Mouse (Mus musculus): ENCODE results near the gene Hcn4.

Hcn4 gene

DNA sequence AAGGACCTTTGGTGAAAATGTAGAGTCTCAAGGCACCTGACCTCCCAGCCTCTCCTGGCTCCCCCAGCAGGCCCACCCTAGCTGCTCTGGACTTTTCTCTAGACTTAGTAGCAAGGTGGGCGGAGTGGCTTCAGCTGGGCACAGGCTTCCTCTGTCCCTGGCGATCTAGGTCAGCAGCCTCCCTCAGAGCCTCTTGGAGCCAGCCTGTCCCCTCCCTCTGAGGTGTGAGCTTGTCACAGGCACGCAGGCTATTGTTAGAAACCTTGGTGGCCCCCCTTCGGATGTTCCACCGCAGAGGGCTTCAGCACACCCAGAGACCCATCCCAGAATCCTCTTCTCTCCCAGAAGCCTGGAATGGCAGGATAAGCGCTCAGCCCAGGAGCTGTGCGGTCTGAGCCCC, 24.5 kb downstream of the Hcn4 start:
- no peak for DNase-seq (ENCODE audit: low read depth, low spot score)

DNA sequence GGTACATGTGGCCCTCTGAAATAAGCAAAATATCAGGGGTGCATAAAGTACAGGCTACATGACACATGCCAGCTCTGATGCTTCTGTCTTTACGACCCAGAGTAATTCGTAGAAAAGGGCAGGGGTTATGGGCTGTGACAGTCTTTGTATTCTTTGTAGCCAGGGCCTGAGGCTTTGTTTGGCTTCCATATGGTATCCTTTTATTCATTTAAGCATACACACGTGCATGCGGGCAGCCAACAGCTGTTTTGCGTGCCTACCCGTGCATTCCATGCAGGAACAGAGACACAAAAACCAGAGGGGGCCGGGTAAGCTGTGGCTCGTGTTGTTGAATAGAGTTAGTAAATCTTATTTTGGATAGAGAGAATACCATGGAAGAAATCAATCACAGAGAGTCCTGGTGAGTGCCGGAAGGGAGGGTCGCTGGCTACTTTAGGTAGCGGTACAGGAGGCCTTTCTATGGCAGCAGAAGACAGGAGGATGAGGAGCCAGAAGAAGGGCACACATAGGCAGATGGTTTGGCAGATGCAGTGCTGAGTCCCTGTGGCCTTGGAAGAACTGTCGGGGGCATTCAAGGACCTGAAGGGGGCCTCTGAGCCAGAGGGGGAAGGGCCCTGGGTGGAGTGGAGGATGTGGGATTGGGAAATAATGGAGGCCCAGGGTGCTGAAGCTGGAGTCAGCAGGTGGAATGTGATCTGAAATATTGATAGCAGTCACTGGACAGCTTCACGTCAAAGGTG, 26.5 kb downstream of the Hcn4 start:
- DNase-seq (ENCODE audit: low read depth, low spot score): no peak

DNA sequence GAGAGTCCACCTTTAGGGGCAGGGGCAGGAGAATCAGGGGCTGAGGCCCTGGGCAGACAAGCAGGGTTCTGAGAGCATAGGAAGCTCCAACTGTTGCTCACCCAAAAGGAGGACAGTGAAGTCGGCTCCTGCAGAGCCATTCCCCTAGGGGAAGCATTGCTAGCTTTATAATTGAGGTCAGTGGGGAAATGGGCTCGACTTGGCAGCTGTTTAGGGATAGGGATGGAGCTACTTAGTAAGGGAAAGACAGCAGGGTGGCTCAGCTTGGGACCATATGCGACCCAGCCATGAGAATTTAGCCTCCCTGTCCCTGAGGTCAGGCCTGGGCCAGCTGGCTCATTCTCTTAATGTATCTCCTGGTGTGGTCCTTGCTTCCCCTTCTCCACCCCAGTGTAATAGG, 31.7 kb downstream of the Hcn4 start:
- no peak for DNase-seq (ENCODE audit: low read depth, low spot score)

DNA sequence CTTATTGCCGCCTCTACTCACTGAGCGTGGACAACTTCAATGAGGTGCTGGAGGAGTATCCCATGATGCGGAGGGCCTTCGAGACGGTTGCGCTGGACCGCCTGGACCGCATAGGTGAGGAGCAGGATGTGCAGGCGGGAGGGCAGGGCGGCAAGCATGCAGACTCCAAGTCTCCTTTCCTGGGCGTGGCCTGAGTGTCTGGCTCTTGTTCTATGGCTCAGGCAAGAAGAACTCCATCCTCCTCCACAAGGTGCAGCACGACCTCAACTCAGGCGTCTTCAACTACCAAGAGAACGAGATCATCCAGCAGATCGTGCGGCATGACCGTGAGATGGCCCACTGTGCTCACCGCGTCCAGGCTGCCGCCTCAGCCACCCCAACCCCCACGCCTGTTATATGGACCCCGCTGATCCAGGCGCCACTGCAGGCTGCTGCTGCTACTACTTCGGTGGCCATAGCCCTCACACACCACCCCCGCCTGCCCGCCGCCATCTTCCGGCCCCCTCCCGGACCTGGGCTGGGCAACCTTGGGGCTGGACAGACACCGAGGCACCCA, 35.9 kb downstream of the Hcn4 start:
- no peak for DNase-seq (ENCODE audit: low read depth, low spot score)

DNA sequence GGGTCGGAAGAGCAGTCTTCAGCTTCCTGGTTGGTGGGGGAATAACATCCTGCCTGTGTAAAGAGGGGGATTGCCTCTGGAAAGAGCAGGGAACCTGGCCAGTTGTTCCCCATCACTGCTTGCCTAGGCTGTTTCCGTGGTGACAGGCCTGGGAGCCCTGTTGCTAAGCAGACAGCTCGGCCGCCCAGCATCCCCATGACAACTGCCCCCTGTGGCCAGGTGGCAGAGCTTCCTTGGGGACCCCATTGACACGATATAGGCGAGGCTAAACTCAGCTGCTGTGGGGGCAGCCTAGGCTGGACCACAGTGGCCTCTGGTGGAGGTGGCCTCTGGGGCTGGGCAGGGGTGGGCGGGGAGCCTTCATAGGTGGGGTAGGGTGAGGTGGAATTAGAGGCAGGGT, 40.6 kb downstream of the Hcn4 start:
- DNase-seq (ENCODE audit: low read depth, low spot score): no peak

DNA sequence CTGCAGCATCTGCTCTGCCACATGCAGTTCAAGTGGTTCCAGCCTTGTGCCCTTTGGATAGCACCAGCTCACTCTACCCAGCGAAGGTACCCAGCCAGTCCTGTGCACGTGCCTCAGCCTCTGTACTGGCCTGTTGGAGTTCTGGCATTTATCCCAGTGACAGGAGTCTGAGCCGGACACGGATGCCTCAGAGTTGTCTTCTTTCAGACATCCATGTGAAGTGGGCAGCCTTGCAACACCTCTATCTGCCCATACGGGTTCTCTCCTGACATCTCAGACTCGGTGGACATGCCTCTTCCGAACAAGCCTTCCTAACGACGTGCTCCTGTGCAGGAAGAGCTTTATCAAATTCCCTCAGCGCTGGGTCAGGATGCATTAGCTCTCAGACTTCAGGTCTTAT, 47.9 kb downstream of the Hcn4 start:
- DNase-seq (ENCODE audit: low read depth, low spot score): no peak

DNA sequence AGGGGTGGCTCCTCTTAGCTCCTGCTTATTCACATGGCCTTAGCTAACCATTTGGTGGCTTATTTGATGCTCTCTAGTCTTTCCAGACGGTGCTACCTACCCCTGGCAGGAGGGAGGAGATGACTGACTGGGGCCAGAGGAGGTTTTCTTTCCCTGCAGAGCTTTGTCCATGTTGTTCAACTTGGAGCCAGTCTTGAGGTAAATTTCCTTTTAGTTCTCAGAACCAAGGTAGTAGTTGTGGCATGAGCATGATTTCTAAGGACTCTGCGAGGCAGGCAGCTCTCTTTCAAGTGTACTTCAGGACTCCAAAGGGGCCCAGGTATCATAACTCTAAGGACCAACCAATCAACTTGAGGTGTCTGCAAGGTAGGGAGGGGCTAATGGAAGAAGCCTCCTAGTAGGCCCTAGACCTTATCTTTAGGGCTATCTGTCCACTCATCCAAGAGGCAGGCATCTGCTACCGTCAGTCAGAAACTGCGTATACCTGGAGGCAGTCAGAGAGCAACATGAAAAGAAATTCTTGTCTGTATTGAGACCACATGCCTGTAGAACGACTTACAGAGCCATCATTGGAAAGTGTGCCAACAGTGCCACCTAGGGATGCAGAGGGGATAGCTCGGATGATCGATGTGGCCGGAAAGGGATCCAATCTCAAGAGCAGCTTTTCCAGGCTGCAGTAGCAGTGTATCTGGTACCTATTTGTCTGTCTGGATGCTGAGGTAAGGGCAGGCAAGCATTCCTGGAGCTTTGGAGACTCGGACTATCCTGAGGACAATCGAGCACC, 50.5 kb downstream of the Hcn4 start:
- DNase-seq (ENCODE audit: low read depth, low spot score): peak; percentile 76

DNA sequence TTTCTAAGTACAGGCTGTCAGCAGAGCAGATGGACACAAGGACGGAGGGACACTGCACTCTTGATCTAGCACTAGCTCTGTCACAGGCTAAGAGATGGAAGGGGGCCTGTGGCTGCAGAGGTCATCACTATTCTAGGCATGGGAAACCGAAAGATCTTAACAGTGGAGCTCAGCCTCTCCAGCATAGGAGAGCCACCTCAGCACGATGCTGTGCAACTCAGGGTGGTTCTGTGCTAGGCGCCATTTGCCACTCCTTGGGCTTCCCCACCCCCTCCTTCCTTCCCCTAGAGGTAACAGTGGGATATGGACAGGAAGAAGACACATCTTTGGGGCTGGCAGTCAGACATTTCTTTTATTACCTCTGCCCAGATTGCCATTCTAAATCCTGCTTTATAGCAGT, 51.1 kb downstream of the Hcn4 start:
- no peak for DNase-seq (ENCODE audit: low read depth, low spot score)

DNA sequence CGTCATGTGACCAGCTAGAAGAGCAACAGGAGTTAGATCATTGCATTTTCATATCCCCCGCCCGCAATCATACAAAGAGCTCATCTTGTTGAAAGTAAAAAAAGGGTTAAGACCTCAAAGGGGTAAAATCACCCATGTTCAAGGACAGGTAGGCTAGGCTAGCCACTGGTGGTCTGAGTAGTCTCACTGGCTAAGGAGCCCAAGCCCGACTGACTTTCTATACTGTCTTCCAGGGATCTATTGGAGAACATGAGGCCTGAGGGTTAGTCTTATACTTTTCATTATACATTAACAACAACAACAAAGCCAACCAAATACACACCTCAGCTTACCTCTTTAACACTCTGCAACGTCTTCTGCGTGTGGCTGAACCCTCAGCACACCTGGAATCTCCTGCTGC, 52.2 kb downstream of the Hcn4 start:
- DNase-seq (ENCODE audit: low read depth, low spot score): no peak

DNA sequence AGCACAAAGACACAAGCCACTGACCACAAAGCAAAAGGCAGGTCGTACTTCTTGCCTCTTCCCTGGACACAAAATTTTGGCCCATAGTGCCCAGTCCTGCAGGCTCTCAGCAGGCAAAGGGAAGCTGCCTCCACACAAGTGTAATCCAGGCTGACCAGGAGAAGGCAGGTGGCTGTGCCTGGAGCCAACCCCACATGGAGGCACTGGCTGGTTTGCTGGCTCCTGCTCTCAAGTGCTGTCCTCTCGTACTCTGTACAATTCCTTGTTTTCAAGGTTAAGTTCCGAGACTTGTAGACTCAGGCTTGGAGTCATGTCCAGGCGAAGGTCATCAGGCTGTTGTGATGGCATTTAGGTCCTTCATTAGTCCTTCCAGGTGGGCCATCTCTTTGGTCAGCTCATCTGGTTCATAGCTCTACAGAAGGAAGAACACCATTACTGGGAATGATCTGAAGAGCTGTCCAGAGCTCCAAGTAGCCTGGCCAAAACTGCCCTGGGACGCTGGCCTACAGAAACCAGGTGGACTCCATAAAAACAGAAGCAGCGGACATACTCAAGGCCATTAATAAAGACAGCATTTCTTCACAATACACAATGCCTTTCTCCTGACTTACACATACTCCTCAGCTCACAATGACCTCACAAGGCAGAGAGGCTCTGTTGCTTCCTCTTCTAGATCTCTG, 53.9 kb downstream of the Hcn4 start:
- DNase-seq (ENCODE audit: low read depth, low spot score): no peak

DNA sequence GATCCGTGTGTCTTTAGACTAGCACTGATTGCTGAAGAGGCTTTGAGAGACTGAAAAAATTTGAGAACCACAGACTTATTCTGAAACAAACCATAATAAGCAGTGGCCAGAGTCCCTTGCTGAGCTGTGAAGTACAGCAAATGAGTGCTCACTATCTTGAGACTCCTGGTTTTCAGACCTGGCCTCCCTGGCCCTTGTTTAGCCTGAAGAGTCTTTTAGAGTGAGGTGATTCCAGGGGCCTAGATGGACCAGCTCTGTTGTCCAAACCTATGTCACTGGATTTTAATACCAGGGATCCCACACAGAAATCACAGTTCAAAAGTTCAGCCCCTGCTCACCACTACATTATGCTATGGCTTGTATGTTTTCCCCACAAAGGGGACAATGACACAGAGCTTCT, 56.6 kb downstream of the Hcn4 start:
- no peak for DNase-seq (ENCODE audit: low read depth, low spot score)

DNA sequence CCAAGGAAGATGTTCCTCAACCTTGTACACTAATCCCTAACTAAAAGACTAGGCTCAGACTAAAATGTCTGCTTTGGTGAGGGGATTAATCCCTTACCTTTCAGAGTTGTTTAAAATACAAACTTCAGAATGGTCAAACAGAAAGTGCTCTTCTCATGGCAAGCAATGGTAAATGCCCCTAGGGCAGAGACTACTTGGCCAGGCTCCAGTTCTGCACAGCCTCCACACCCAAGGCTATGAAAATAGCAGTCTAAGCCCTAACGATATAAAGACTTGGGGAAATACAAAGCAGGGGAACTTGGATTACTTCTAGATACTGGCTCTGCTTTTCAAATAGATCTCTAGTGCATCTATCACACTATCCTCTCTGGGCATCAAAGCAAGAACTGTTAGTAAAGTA, 59.5 kb downstream of the Hcn4 start:
- peak; percentile 44 for DNase-seq (ENCODE audit: low read depth, low spot score)

DNA sequence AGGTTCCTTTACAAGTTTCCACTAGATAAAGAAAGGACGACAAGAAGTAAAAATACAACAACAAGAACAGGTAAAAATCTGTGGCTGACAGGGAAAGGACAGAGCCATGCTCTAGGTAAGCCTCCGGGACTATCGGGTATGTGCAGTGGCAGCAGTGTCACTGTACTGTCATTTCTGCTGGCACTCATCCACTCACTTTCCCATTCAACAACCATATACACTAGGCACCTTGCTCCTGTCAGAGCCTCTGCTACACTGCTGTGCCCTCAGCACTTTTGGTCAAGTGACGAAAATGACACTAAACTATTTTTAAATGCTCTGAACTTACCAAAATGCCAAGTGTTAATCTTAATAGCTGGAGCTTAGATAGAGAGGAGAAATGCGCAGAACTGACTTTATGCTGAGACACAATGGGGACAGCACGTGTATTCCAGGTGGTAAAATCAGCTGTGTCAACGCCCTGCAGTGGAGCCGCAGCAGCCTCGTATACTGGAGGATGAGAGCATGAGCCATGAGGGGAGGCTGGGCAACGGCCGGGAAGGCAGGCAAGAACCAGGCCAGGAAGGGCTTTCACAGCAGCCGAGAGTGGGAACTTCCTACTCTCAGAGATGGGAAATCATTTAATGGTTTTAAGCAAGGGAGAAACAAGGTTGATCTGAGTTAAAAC, 66.7 kb downstream of the Hcn4 start:
- DNase-seq (ENCODE audit: low read depth, low spot score): no peak

DNA sequence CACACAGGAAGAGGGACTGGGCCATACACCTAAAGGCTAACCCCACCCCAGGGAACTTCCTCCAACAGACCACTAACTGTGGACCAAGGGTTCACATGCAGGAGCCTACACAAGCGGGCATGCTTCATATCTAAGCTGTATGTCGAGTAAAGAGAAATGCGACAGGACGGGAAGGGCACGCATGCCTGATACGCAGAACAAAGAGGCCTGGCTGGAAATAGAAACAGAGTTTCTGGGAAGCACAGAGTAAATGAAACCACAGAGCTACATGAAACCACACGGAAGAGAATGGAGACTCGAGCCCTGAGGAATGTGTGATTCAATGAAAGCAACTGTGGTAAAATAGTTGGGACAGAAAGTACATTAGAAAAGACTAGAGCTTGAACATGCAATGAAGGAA, 67.7 kb downstream of the Hcn4 start:
- no peak for DNase-seq (ENCODE audit: low read depth, low spot score)

DNA sequence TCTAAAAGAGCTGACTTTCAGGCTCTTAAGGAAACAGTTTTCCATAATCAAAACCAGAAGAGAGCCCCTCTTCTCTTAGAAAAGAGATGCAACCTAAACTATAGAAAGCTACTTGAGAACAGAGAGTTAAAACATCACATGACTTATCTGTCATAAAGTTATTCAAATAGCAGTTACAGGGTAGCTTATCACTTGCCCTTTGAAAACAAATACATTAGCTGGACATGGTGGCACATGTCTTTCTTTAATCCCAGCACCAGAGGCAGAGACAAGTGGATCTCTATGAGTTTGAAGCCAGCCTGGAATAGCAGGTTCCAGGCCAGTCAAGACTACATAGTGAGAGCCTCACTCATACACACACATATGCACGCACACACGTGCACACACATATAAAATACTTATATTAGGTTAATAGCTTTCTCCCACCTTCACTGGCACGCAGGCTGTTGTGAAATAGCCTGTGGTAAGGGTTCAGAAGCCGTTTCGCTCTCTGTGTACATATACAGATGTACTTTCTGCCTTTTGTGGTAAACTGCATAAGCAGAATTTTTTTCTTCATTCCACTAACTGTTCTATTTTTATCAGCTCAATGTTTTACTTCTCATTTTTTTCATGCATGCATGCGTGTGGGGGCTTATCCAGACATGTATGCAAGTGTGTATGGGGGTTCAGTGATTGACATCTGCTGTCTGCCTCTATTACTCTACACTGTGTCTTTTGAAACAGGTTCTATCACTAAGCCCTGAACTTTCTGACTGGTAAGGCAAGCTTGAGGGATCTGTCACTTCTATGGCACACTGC, 68.8 kb downstream of the Hcn4 start:
- no peak for DNase-seq (ENCODE audit: low read depth, low spot score)

DNA sequence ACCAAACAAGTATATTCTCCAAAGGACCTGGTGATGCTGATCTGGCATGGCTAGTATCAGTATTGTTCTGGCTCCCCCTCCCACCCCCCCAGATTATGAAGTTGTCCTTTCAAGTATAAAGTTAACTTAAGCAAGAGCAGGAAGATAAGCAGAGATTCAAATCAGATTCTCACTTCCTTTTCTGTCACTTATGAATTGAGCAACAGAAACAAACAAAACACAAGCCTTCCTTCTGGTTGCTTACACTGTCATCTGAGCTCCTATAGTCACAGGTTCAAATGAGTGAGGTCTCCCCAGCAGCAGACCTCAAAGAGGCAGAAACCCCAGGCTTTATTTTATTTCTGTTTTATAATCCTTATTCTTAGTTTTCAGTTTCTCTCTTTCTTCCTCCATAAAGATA, 76.4 kb downstream of the Hcn4 start:
- no peak for DNase-seq (ENCODE audit: low read depth, low spot score)

DNA sequence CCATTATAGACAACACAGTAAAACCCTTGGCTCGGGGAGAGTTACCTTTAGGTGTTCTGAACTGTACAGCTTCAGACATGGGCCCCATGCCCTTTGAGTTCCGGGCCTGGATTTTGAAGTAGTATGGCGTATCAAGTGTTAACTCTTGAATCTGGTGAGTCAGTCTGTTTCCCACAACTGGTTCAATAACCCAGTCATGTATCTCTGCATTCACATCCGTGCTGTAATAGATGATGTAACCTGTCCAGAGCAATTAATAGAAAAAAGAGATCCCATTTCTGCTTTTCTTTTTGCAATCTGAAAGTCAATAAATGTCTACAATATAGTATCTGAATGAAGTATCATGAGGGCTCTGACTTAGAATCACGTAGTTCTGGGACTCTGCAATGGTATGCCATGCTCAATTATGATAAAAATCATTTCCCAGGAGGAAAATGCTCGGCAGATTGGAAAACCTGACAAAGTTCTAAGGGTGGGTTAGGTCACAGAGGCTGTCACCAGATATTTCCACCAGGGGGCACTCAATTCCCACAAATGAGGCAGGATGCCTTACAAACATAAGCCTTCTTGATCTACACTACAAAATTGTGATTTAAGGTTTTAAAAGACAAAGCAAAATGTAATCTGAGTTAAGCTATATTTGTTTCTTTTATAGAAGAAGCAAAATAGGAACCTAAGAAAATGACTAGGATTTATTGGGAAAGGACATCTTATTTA, 79.8 kb downstream of the Hcn4 start:
- peak; percentile 78 for DNase-seq (ENCODE audit: low read depth, low spot score)
